In the genomic region with DNA sequence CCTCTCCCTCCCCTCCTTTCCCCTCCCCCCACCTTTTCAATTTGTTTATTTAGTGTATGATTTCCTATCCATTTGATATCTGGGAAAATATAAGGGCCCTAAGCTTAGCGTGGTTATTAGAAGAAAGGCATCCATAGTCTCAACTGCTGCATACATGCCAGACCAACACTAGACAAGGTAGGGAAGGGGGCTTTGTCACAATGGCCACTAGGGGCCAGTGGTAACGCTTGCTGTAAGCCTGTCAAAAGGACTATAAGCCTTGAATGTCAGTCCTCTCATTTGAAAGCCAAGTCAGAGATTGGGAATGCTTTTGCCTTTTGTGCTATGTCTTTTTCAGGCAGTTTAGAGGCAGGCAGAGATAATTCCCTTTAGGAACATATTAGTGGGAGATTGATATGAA, we compare ENCODE assay signal across 10 mouse cellular contexts. TPM values are rescaled to one million over a fixed set of nuclear protein-coding genes. Genes with fewer than 3 reads are reported as not detected.
DNase-seq lines count a peak whose midpoint lies in the region; ATAC-seq and TF ChIP-seq lines count a peak whose summit lies in the region.
"Had no signal": no experiment of that assay in that cellular context is flagged by ENCODE, and none has a peak within 500 bp of the region (broad histone marks: within the 10 kb centered on the region; RNA-seq: fewer than 3 reads in every experiment).

No protein-coding gene starts in this region.

- no peak overlapping the region for H3K4me3 ChIP-seq in intestine, postnatal 0 days (ENCODE audit: low read depth, low read length)
- no peak overlapping the region for H3K4me3 ChIP-seq in intestine, embryonic 15.5 days (replicated peaks)
- no peak overlapping the region for H3K4me3 ChIP-seq in E14TG2a.4 (replicated peaks; ENCODE audit: low read length)
- no peak overlapping the region for H3K4me3 ChIP-seq in embryonic facial prominence, embryonic 11.5 days (ENCODE audit: low read depth, low read length)
- H3K4me3 ChIP-seq in heart, embryonic 10.5 days = no peak overlapping the region

- DNase-seq in embryonic facial prominence, embryonic 11.5 days (ENCODE audit: low spot score) = peak; percentile 41
- DNase-seq in mesoderm, embryonic 11.5 days (ENCODE audit: low read depth, low spot score) = peak; percentile 16
- no peak for DNase-seq in spleen, adult 12 weeks (ENCODE audit: low spot score)
- no peak for DNase-seq in heart, embryonic 10.5 days (ENCODE audit: low spot score)
- DNase-seq in thymus, postnatal 14 days = no peak
- DNase-seq: kidney, postnatal 36 days had no signal

- H3K9ac ChIP-seq in intestine, postnatal 0 days (ENCODE audit: low read depth, low read length) = no peak overlapping the region
- H3K9ac ChIP-seq in intestine, embryonic 15.5 days = no peak overlapping the region
- H3K9ac ChIP-seq in embryonic facial prominence, embryonic 11.5 days (replicated peaks; ENCODE audit: low read length) = no peak overlapping the region

- H3K27me3 ChIP-seq in intestine, postnatal 0 days (replicated peaks; ENCODE audit: control insufficient read depth, insufficient read depth, low read length) = no peaks in the 10 kb centered on the region
- no peaks in the 10 kb centered on the region for H3K27me3 ChIP-seq in intestine, embryonic 15.5 days (replicated peaks)
- H3K27me3 ChIP-seq in E14TG2a.4 (ENCODE audit: insufficient read depth, low read length) = no peaks in the 10 kb centered on the region
- no peaks in the 10 kb centered on the region for H3K27me3 ChIP-seq in embryonic facial prominence, embryonic 11.5 days (ENCODE audit: control insufficient read depth, insufficient read depth, low read length)
- no peaks in the 10 kb centered on the region for H3K27me3 ChIP-seq in heart, embryonic 10.5 days (ENCODE audit: insufficient read depth, poor library complexity, severe bottlenecking)

- TF ChIP-seq CTCF in intestine, postnatal 0 days (IDR thresholded peaks at IDR 0.05; ENCODE audit: low read depth) = peak; percentile 46; the same call in 1 of the 2 replicates
- TF ChIP-seq CTCF in E14TG2a.4 (conservative IDR thresholded peaks at IDR 0.05; ENCODE audit: low read length) = peak; percentile 19; the same call in 1 of the 2 replicates

- H3K4me2 ChIP-seq in intestine, postnatal 0 days (replicated peaks; ENCODE audit: low read depth) = no peak overlapping the region
- no peak overlapping the region for H3K4me2 ChIP-seq in intestine, embryonic 15.5 days (replicated peaks)
- no peak overlapping the region for H3K4me2 ChIP-seq in embryonic facial prominence, embryonic 11.5 days (ENCODE audit: low read depth, low read length)

- H3K36me3 ChIP-seq in intestine, postnatal 0 days (ENCODE audit: control insufficient read depth, insufficient read depth) = no peaks in the 10 kb centered on the region
- no peaks in the 10 kb centered on the region for H3K36me3 ChIP-seq in intestine, embryonic 15.5 days
- no peaks in the 10 kb centered on the region for H3K36me3 ChIP-seq in E14TG2a.4 (ENCODE audit: insufficient read depth, low read length)
- H3K36me3 ChIP-seq in embryonic facial prominence, embryonic 11.5 days (replicated peaks; ENCODE audit: control insufficient read depth, insufficient read depth, low read depth, low read length) = no peaks in the 10 kb centered on the region
- no peaks in the 10 kb centered on the region for H3K36me3 ChIP-seq in heart, embryonic 10.5 days
- H3K36me3 ChIP-seq: G1E had no signal

- WGBS in intestine, postnatal 0 days = 30% methylated on average over 2 of the region's 2 CpGs
- 34% methylated on average over 2 of the region's 2 CpGs for WGBS in intestine, embryonic 15.5 days
- 20% methylated on average over 2 of the region's 2 CpGs for WGBS in embryonic facial prominence, embryonic 11.5 days
- WGBS in heart, embryonic 10.5 days = 25% methylated on average over 2 of the region's 2 CpGs

- no peak overlapping the region for H3K27ac ChIP-seq in intestine, postnatal 0 days (ENCODE audit: low read depth, low read length)
- H3K27ac ChIP-seq in intestine, embryonic 15.5 days = no peak overlapping the region
- no peak overlapping the region for H3K27ac ChIP-seq in embryonic facial prominence, embryonic 11.5 days (replicated peaks; ENCODE audit: low read depth, low read length)
- no peak overlapping the region for H3K27ac ChIP-seq in heart, embryonic 10.5 days

- H3K4me1 ChIP-seq in intestine, postnatal 0 days (replicated peaks; ENCODE audit: control insufficient read depth, insufficient read depth, low read length) = no peaks in the 10 kb centered on the region
- H3K4me1 ChIP-seq in intestine, embryonic 15.5 days (replicated peaks) = no peaks in the 10 kb centered on the region
- no peaks in the 10 kb centered on the region; the same call in 1 of the 2 replicates for H3K4me1 ChIP-seq in E14TG2a.4 (replicated peaks; ENCODE audit: low read depth, low read length)
- no peaks in the 10 kb centered on the region for H3K4me1 ChIP-seq in embryonic facial prominence, embryonic 11.5 days (ENCODE audit: control insufficient read depth, insufficient read depth, low read length)
- no peaks in the 10 kb centered on the region for H3K4me1 ChIP-seq in heart, embryonic 10.5 days

- no peak for ATAC-seq in intestine, postnatal 0 days
- no peak for ATAC-seq in intestine, embryonic 15.5 days
- ATAC-seq in embryonic facial prominence, embryonic 11.5 days (replicated peaks; ENCODE audit: insufficient number of reproducible peaks, low FRiP score, low TSS enrichment, low read depth) = no peak

- H3K9me3 ChIP-seq in intestine, postnatal 0 days (ENCODE audit: control insufficient read depth) = no peaks in the 10 kb centered on the region
- H3K9me3 ChIP-seq in intestine, embryonic 15.5 days = no peaks in the 10 kb centered on the region
- H3K9me3 ChIP-seq in E14TG2a.4 (ENCODE audit: low read length) = no peaks in the 10 kb centered on the region
- H3K9me3 ChIP-seq in embryonic facial prominence, embryonic 11.5 days (replicated peaks; ENCODE audit: control insufficient read depth, low read length) = no peaks in the 10 kb centered on the region
- H3K9me3 ChIP-seq in heart, embryonic 10.5 days = no peaks in the 10 kb centered on the region

RNA-seq across cellular contexts. Expression of gene Otud7a, which starts 59.7 kb away (rescaled TPM):
- 0.13 and 0.21 TPM in 2 replicates for polyA plus RNA-seq in intestine, postnatal 0 days (2015; fragmentation: Nextera tagmentation; extraction: Ambion mirVana)
- polyA plus RNA-seq in intestine, embryonic 15.5 days (2015; fragmentation: Nextera tagmentation; extraction: Ambion mirVana) = 0.35 and 0.77 TPM in 2 replicates
- polyA plus RNA-seq in embryonic facial prominence, embryonic 11.5 days (2014; fragmentation: Nextera tagmentation; extraction: Ambion mirVana) = 0.33 and 0.90 TPM in 2 replicates
- 0.14 TPM in 1 of 2 replicates, not detected in the other for polyA plus RNA-seq in heart, embryonic 10.5 days (2016; fragmentation: Nextera tagmentation; extraction: Ambion mirVana)
- polyA plus RNA-seq: G1E had no signal

Comparison
In these comparisons a context has a peak if more than half of its experiments do, and no peak if none do; other contexts are left out.
1. DNase-seq: peak in embryonic facial prominence, embryonic 11.5 days (single experiment) and mesoderm, embryonic 11.5 days (single experiment); none in spleen, adult 12 weeks (single experiment), heart, embryonic 10.5 days (single experiment) and thymus, postnatal 14 days (single experiment).